Mouse (Mus musculus): ENCODE data around the gene Elp1. TPM values are rescaled to one million over a fixed set of nuclear protein-coding genes. Genes with fewer than 3 reads are reported as not detected.

Gene Elp1
- polyA plus RNA-seq, 1 experiment from 2014 or later, result 92.9 TPM

DNA sequence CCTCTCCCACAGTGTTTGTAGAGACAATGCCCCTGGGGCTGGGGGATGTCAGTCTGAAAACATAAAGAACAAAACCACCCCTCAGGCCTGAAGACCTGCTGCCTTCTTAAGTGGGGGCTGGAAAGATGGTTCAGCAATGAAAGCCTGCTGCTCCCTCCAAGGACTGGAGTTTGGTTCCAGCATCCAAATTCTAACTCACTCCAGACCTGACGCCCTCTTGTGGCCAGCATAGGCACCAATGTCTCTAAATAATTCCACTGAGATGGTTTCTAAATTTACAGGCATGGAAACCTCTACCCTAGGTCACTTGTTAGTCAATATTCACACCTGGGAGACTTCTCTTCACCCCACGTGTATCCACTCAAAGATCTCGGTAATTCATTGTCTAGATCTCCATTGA lies 80.7 kb downstream of the Elp1 start:
- peak; percentile 39 for DNase-seq (ENCODE audit: low spot score)
- H3K27me3 ChIP-seq (replicated peaks; ENCODE audit: low read depth, poor library complexity, severe bottlenecking), result no peaks in the 10 kb centered on the region
- H3K9me3 ChIP-seq, result no peaks in the 10 kb centered on the region
- H3K4me3 ChIP-seq, result no peak overlapping the region
- WGBS, result 28% methylated on average over 3 of the region's 3 CpGs
- no peak overlapping the region for H3K27ac ChIP-seq (replicated peaks)
- H3K4me1 ChIP-seq, result no peaks in the 10 kb centered on the region
- H3K36me3 ChIP-seq (replicated peaks), result no peaks in the 10 kb centered on the region

DNA sequence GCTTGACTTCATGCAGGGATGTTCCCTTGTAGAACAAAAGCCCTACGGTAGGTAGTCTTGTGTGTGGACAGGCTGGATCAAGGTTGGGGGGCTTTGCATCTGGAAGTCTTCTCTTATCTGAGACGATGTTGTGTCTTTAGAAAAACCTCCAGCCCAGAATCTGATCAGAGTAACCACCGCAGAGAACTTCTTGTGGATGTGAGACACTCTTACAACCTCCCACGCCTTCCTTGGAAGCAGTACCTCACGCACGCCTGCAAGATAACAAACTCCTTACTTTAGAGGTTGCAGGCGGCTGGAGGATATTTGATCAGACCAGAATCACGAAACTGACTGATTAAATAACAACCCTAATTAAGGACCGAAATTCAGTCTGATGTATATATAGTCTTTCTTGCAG lies 81.7 kb downstream of the Elp1 start:
- H3K4me3 ChIP-seq, result no peak overlapping the region
- no peaks in the 10 kb centered on the region for H3K9me3 ChIP-seq
- 87% methylated on average over 9 of the region's 9 CpGs for WGBS
- no peaks in the 10 kb centered on the region for H3K36me3 ChIP-seq (replicated peaks)
- no peaks in the 10 kb centered on the region for H3K27me3 ChIP-seq (replicated peaks; ENCODE audit: low read depth, poor library complexity, severe bottlenecking)
- no peaks in the 10 kb centered on the region for H3K4me1 ChIP-seq
- no peak overlapping the region for H3K27ac ChIP-seq (replicated peaks)
- no peak for DNase-seq (ENCODE audit: low spot score)

DNA sequence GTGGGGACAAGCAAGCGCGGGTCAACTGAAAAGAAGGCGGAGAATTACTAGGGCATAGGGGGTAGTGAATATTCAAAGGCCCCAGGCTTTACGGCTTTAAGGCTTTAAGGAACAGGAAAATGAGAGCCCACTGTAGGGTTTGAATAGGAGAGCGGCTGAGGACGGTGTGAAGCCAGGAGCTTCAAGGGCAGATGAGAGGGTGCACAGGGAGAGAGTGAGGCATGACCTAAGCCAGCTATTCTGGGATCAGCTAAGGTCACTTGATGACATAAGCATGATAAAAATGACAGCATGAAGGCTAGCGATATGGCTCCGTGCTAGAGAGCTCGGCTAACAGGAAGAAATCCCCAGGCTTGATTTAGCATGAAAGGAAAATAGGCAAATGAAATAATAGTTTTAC lies 82.7 kb downstream of the Elp1 start:
- Histone ChIP-seq H3K36me3 (replicated peaks) (no peaks in the 10 kb centered on the region), H3K4me1 (no peaks in the 10 kb centered on the region), H3K9me3 (no peaks in the 10 kb centered on the region), H3K4me3 (no peak overlapping the region), H3K27me3 (replicated peaks; ENCODE audit: low read depth, poor library complexity, severe bottlenecking) (no peaks in the 10 kb centered on the region), H3K27ac (replicated peaks) (no peak overlapping the region)
- no peak for DNase-seq (ENCODE audit: low spot score)
- WGBS, result 72% methylated on average over 9 of the region's 9 CpGs

DNA sequence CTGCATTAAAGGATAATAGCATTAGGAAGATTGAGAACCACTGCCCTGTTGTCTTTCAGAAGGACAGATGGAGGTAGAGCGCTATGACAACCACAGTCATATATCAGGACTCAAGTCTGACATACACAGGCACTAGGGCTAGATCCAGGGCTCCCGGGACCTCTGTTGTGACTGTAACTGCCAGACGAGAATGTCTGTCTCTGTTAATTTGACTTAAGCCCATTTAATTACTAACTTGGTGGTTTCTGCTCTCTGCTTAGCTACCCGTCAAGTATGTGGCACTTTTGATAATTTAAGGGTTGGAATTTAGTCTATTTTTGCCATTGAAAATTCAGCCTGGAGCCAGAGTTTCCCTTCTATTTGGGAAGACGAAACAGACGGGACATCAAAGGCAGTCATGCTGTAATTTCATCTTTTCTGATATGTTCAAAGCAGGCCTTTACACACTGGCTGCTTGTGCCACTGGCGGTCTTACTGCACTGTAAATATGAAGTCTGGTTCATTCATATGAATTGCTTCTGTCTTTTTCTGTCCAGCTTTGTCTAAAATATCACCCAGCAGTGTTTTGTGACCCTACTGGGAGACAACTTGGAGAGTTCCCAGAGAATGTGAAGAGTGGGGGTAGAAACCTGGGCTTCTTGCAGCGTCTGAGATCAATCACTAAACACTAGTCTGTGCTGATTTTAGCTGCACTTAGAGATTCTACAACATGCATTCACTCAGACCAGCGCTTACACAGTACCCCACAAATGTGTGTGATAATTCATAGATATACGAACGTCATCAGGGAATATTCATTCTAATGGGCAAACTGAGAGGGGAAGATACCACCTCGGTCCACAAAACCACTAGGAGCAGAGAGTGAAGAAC lies 83.3 kb downstream of the Elp1 start:
- 76% methylated on average over 12 of the region's 12 CpGs for WGBS

DNA sequence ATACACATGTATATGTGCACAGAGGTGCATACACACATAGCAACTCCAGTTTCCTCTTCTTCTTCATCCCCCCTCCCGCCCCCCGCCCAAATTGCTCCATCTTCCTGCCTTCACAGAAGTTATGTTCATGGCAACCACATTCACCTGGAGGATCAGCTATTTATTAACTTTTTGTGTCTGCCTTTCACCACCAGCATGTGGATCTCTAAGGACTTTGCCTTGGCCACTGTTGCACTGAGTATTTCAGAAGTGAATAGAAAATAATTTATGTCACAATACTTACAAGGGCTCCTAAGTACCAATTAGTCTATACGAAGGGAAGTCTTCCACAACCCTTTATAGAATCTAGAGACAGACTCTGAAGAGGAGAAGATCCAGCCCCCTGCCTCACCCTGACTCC lies 84.2 kb downstream of the Elp1 start:
- Histone ChIP-seq H3K4me1 (no peaks in the 10 kb centered on the region), H3K4me3 (no peak overlapping the region), H3K27ac (replicated peaks) (no peak overlapping the region), H3K27me3 (replicated peaks; ENCODE audit: low read depth, poor library complexity, severe bottlenecking) (no peaks in the 10 kb centered on the region), H3K9me3 (no peaks in the 10 kb centered on the region), H3K36me3 (replicated peaks) (no peaks in the 10 kb centered on the region)
- WGBS, result 93% methylated on average over 3 of the region's 3 CpGs
- no peak for DNase-seq (ENCODE audit: low spot score)

More for the DNA sequence above, 83.3 kb downstream of the Elp1 start:
- no peak for DNase-seq (ENCODE audit: low spot score)
- Histone ChIP-seq H3K4me3 (no peak overlapping the region), H3K36me3 (replicated peaks) (no peaks in the 10 kb centered on the region), H3K27me3 (replicated peaks; ENCODE audit: low read depth, poor library complexity, severe bottlenecking) (no peaks in the 10 kb centered on the region), H3K9me3 (no peaks in the 10 kb centered on the region), H3K4me1 (no peaks in the 10 kb centered on the region), H3K27ac (replicated peaks) (no peak overlapping the region)

DNA sequence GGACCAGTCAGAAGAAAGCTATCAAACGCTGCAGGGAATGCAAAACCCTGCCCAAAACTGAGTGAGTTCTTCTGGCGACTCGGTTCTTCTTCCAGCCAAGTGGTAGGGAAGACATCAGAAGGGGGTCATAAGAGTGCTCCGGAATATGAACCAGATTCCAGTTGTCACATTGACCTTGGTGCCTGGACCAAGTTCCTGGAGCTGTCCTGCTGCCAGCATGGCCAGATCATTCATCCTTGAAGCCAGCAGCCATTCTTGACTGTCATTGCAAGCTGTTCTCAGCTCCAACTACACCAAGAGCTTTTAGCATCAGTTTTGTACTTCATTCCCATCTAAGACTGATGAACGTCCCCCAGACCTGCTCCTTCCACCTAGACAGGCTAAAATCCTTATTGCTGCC lies 85.3 kb downstream of the Elp1 start:
- H3K27ac ChIP-seq (replicated peaks), result no peak overlapping the region
- no peaks in the 10 kb centered on the region for H3K9me3 ChIP-seq
- no peaks in the 10 kb centered on the region for H3K36me3 ChIP-seq (replicated peaks)
- DNase-seq (ENCODE audit: low spot score), result no peak
- WGBS, result 64% methylated on average over 5 of the region's 5 CpGs
- no peaks in the 10 kb centered on the region for H3K4me1 ChIP-seq
- H3K4me3 ChIP-seq, result no peak overlapping the region
- H3K27me3 ChIP-seq (replicated peaks; ENCODE audit: low read depth, poor library complexity, severe bottlenecking), result no peaks in the 10 kb centered on the region

DNA sequence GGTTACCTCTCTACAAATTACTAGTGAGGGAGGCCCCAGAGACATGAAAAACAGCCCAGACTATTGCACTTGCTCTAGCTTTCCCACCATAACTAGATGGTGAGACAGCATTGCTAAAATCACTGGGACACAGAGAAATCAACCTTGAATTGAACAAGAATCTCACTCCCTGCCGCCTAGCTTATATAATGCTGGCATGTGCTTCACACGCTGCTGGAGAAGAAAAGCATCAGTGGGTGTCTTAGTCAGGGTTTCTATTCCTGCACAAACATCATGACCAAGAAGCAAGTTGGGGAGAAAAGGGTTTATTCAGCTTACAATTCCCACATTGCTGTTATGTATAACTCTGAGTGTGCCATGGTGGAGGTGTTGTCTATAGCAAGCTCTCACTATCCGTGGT lies 89.0 kb downstream of the Elp1 start:
- Histone ChIP-seq H3K4me1 (peaks cover 11% of the 10 kb centered on the region), H3K27me3 (replicated peaks; ENCODE audit: low read depth, poor library complexity, severe bottlenecking) (no peaks in the 10 kb centered on the region), H3K9me3 (no peaks in the 10 kb centered on the region), H3K4me3 (no peak overlapping the region), H3K36me3 (replicated peaks) (no peaks in the 10 kb centered on the region), H3K27ac (replicated peaks) (no peak overlapping the region)
- no peak for DNase-seq (ENCODE audit: low spot score)
- WGBS, result 91% methylated on average over 3 of the region's 3 CpGs

DNA sequence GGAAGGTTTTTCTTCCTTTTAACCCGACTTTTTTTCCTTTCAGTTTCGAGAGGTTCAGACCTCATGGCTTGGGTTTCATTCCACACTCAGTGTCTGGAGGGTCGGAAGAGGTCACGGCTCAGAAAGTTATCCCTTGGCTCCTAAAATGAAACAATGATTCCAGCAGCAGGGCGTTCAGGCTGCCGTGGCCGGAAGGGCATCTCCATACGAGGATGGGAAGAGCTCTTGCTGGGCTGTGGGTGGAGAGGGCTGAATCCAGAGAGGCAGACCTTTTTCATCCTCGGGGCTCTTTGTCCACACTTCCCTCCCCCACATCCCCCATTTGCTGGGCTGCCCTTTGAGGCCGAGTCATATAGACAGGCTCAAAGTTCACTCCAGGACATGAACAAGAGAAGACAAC lies 99.9 kb downstream of the Elp1 start:
- H3K9me3 ChIP-seq, result no peaks in the 10 kb centered on the region
- DNase-seq (ENCODE audit: low spot score), result peak; percentile 46
- H3K27me3 ChIP-seq (replicated peaks; ENCODE audit: low read depth, poor library complexity, severe bottlenecking), result peaks cover 4% of the 10 kb centered on the region; the same call in 1 of the 2 replicates
- WGBS, result 10% methylated on average over 10 of the region's 10 CpGs
- H3K27ac ChIP-seq (replicated peaks), result peak overlapping the region; percentile 70
- H3K36me3 ChIP-seq (replicated peaks), result no peaks in the 10 kb centered on the region
- H3K4me1 ChIP-seq, result peaks cover 16% of the 10 kb centered on the region
- H3K4me3 ChIP-seq, result 0 out of 2 replicates have a peak overlapping the region, but pooled peaks have one; percentile 26

Other genes with a start within 250 kb of the Elp1 start
- gene Gm26657, start 62.3 kb downstream of the Elp1 start, polyA plus RNA-seq (2016; fragmentation: Nextera tagmentation; extraction: Ambion mirVana), result not detected in 2 replicates
- not detected in 2 replicates for gene Actl7b, start 60.9 kb downstream of the Elp1 start, polyA plus RNA-seq (2016; fragmentation: Nextera tagmentation; extraction: Ambion mirVana)
- not detected in 2 replicates for gene Actl7a, start 58.9 kb downstream of the Elp1 start, polyA plus RNA-seq (2016; fragmentation: Nextera tagmentation; extraction: Ambion mirVana)
- 27.6 and 28.1 TPM in 2 replicates for gene Fam206a, start within 50 bp of the Elp1 start, polyA plus RNA-seq (2016; fragmentation: Nextera tagmentation; extraction: Ambion mirVana)
- 37.1 and 39.4 TPM in 2 replicates for gene Ctnnal1, start 62.9 kb upstream of the Elp1 start, polyA plus RNA-seq (2016; fragmentation: Nextera tagmentation; extraction: Ambion mirVana)
- gene Tmem245, start 145.1 kb upstream of the Elp1 start, polyA plus RNA-seq (2016; fragmentation: Nextera tagmentation; extraction: Ambion mirVana), result 14.2 and 14.9 TPM in 2 replicates
- gene Frrs1l, start 188.1 kb upstream of the Elp1 start, polyA plus RNA-seq (2016; fragmentation: Nextera tagmentation; extraction: Ambion mirVana), result 0.80 and 1.4 TPM in 2 replicates

All from embryonic facial prominence, embryonic 10.5 days (tissue).